Mouse (Mus musculus) thymus, postnatal 14 days (tissue): ENCODE measurements around the gene Krtap3-3.
A peak's percentile ranks its signal among the peaks of the same experiment; 100 is the strongest.
"Not testable (repeated sequence)": the region's sequence is repeated elsewhere in the genome, so short reads cannot be mapped to it uniquely, and the experiment has no call there.

ENCODE experiments used
- DNase-seq: peaks from one replicate; pipeline ENCODE4 v3.0.0; 2021

Gene Krtap3-3

GRCm38 (mm10) chr11:99550765-99551164, at the start of gene Krtap3-3:
Gene Krtap3-3 (minus strand): TSS chr11:99550865.
- DNase-seq = no peak

DNA sequence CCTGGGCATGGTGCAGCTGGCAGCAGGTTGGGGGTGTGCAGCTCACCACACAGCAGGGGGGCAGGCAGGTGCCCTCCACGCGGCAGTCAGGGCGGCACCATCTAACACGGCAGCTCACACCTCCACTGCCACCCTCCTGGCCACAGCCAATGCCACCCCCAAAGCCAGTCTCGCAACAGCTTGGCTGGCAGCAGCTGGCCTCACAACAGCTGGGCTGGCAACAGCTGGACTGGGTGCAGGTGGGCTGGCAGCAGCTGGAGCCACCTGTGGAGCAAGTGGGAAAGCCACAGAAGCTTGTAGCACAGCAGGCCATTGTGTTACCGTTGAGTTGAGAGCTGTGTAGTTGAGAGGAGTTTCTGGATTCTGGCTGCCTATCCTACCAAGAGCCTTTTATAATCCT, 47.1 kb upstream of the Krtap3-3 start, which contains the start of gene Krtap9-3:
TSS of gene Krtap9-3 (minus strand) at position 364 of the 400 bp plus-strand sequence.
- DNase-seq = not testable (repeated sequence)

DNA sequence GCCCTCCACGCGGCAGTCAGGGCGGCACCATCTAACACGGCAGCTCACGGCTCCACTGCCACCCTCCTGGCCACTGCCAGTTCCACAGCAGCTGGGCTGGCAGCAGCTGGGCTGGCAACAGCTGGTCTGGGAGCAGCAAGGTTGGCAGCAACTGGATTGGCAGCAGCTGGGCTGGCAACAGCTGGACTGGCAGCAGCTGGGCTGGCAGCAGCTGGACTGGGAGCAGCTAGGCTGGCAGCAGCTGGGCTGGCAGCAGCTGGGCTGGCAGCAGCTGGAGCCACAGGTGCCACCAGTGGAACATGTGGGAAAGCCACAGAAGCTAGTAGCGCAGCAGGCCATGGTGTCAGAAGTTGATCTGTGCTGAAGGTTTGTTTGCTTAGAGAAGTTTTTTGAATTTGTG, 40.3 kb upstream of the Krtap3-3 start, which contains the start of gene Krtap1-3:
TSS of gene Krtap1-3 (minus strand) at position 359 of the 400 bp plus-strand sequence.
- DNase-seq = no peak

DNA sequence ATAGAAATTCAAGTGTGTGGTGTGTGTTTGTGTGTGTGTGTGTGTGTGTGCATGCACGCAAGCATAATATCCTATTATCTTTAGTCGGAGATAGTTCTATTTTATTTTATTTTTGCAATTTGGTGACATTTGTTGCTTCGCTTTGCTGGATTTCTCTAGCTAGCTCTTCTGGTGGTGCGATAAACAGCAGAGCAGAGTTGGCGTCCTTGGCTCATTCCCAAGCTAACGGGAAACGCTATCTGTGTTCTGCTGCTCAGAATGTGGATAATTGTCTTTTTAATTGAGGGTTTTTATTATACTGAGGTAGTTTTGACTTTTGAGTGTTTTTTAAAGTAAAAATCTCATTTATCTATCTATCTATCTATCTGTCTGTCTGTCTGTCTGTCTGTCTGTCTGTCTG, 34.4 kb upstream of the Krtap3-3 start:
- DNase-seq = no peak

DNA sequence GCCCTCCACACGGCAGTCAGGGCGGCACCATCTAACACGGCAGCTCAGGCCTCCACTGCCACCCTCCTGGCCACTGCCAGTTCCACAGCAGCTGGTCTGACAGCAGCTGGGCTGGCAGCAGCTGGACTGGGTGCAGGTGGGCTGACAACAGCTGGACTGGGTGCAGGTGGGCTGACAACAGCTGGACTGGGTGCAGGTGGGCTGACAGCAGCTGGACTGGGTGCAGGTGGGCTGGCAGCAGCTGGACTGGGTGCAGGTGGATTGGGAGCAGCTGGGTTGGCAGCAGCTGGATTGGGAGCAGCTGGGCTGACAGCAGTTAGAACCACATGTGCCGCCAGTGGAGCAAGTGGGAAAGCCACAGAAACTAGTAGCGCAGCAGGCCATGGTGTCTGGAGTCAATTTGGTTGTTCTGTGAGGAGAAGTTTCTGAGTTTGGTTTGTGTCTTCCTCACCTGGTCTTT, 32.6 kb upstream of the Krtap3-3 start, which contains the start of gene Krtap1-4:
TSS of gene Krtap1-4 (minus strand) at position 410 of the 460 bp plus-strand sequence.
- no peak for DNase-seq

GRCm38 (mm10) chr11:99581564-99581963, 30.9 kb upstream of the Krtap3-3 start:
- DNase-seq = no peak

DNA sequence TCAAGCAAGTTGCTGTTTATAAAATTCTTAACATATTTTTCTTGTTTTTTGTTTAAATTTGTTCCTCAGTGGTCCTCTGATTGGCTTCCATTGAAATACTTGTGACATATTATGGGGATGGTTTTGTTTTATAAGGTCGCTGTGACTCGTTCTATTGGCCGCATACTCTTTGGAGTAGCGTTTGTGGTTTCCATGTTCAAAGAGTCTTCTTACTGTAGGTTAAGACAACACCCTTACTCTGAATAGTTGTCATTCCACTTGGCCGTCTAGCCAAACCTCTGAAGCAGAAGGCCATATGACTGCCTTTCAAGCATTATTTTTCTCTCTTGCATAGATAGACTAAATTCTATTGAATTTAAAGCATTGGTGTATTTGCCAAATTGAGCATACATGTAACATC, 30.4 kb upstream of the Krtap3-3 start:
- DNase-seq = no peak

DNA sequence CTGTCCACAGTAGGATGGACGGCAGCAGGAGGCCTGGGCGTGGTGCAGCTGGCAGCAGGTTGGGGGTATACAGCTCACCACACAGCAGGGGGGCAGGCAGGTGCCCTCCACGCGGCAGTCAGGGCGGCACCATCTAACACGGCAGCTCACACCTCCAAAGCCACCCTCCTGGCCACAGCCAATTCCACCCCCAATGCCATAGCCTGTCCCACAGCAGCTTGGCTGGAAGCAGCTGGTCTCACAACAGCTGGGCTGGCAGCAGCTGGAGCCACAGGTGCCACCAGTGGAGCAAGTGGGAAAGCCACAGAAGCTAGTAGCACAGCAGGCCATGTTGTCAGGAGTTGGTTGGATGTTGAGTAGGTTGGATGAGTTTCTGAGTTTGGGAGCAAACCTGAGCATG, 30.0 kb upstream of the Krtap3-3 start, which contains the start of gene Krtap1-5:
TSS of gene Krtap1-5 (minus strand) at position 381 of the 400 bp plus-strand sequence.
- no peak for DNase-seq

DNA sequence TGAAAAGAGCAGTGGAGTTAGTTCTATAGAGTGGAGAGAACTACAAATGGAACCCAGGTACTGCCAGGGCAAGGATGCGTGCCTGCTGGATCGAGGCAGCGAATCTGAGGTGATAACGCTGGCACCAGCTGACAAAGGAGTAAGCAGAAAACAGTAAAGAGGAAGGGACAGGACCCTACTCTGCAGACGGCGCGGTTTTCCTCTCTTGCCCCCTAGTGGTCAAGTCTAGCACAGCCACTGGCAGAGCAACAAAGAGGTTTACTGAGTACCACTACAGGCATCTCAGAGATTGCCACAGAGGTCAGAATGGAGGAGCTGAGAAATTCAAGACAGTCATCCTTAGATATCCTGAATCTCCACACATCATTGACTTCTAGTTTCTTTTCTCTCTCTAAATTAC, 23.4 kb upstream of the Krtap3-3 start:
- DNase-seq = peak; percentile 58

- DNase-seq = no peak
Observed at GRCm38 (mm10) chr11:99573164-99573563, 22.5 kb upstream of the Krtap3-3 start.

DNA sequence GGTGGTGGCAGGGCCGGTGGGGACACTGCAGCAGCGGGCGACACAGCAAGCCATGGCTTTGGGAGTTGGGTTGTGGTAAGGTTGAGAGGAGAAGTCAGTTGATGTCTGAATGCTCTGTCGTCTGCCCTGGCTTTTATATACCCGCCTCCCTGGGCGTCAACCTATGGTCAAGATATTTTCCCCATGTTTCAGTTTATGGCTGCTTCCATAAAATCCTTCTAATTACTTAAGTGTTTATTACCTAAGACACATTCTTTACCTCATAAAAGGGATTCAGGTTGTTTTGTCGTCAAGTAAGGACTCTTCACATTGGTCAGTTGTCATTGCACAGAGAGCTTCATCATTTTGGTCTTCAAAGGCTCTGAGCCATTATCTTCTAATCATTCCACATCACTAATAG, 15.9 kb upstream of the Krtap3-3 start, which contains the start of gene Krtap3-1:
TSS of gene Krtap3-1 (minus strand) at position 101 of the 400 bp plus-strand sequence.
- DNase-seq = no peak

- no peak for DNase-seq
Observed at GRCm38 (mm10) chr11:99562580-99562979, 11.9 kb upstream of the Krtap3-3 start.

GRCm38 (mm10) chr11:99559366-99559765, 8.7 kb upstream of the Krtap3-3 start, which contains the start of gene Gm11939:
Gene Gm11939 (minus strand): TSS chr11:99559466.
- no peak for DNase-seq

DNA sequence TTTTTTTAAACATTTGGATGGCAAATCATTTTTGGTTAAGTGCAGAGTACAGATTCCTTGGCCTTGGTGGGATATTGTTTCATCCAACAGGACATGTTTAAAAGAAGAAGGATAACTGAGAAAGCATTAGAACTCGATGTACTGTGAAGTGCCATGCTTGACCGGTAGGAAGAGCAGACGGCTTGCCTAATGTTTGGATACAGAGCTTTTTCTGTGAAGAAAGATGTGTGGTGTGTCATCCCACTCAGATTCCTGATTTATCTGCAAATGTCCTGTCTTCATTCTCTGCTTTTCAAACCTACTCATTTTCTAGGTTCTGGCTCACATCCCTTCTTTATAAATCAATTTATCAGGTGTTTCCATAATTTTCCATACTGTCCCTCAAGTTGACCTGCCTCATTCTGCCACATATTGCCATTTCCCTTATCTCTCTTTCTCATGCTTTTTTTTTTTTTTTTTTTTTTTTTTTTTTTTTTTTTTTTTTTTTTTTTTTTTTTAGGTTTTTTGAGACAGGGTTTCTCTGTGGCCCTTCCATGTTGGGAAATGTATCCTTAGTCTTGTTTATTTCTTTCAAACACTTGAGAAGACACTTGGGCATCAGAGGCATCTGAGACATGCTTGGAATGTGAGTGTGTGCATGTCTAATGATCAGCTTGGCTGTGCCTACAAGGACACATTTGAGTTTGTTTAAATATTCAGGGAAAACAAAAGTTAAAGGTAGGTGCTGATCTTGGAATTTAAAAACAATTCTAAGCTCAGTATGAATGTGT, 7.5 kb upstream of the Krtap3-3 start:
- no peak for DNase-seq

- no peak for DNase-seq
Observed at GRCm38 (mm10) chr11:99556753-99557152, 6.1 kb upstream of the Krtap3-3 start, which contains the start of gene Krtap3-2. Gene Krtap3-2 (minus strand): TSS chr11:99556853.

DNA sequence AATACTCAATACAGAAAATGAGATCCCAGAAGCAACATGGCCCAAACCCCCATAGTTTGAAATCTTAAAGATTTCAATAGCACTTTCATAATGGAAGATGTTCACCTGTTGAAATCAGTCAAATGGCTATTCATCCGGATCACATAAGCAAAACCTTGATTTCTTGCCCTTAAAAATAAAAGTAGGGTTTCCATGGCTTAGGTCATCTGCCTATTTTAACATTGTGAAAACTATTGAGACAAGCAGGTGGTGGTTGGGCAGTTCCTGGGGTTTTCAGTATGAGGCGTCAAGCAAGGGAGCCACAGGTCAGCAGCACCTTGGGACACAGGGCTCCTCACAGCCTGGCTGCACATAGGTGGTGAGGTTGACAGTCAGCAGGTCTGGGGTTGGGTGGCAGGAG, 5.5 kb upstream of the Krtap3-3 start:
- no peak for DNase-seq

- DNase-seq = no peak
Observed at GRCm38 (mm10) chr11:99547892-99548291, 2.8 kb downstream of the Krtap3-3 start.

- DNase-seq = no peak
Observed at GRCm38 (mm10) chr11:99539721-99540120, 10.9 kb downstream of the Krtap3-3 start.

DNA sequence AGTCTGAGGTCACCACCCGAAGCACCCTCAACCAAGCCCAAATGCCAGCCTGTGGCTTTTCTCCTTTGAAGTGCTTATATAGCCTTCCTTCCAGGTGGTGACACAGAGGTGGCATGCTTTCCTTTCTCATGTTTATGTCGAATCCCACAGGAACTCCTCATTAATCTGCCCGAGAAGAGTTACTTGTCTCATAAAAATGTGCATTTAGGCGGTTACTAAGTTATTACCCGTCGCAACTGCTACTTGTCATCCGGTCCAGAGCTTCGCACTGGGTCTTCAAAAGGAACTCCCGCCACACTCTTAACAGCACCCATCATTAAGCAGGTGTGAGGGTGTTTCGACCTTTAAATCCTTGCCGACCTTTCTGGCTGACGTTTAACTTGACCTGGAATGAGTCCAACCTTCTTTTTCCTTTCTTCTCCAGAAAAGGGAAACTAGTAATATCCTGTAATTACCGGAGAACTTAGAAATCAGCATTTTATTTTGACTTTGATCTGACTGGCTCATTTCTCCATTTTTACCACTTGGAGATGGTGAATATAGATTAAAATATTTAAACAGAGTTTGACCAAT, 29.3 kb downstream of the Krtap3-3 start, which contains the start of gene Krt39:
TSS of gene Krt39 (minus strand) at position 51 of the 573 bp plus-strand sequence.
- DNase-seq = no peak

DNA sequence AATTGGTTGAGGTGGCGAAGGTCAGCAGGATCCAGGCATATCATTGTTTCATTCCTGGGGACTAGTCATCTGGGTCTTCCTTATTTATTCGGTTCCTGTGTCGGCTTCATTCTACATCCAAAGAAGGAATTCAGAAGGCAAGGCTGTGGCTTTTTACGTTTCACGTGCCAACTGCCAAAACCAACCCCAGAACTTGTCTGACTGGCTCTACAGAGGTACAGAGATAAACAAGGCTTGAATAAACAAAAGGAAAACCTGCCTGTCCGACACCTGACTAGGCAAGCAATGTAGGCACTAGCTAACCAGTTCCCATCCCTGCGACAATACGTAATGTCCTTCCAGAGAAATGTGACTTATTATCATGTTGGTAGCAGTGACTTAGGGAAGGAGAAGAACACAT, 36.6 kb downstream of the Krtap3-3 start:
- no peak for DNase-seq
